Mouse (Mus musculus): ENCODE data around the gene Btn1a1.

- TF ChIP-seq EP300 (IDR thresholded peaks at IDR 0.05; ENCODE audit: low read depth) (no peak), CTCF (IDR thresholded peaks at IDR 0.05; ENCODE audit: low read depth) (peak; percentile 98)
These were observed 33.0 kb downstream of the Btn1a1 start for GRCm38 (mm10) chr13:23432562-23433201.
